Mouse (Mus musculus) limb, embryonic 14.5 days (tissue): Measurements from ENCODE around the gene E2f8. TPM values are rescaled to one million over a fixed set of nuclear protein-coding genes. Genes with fewer than 3 reads are reported as not detected.

Source experiments
- ATAC-seq: fragments of 200-750 bp; cut with Nextera tagmentation; 2 replicates; pipeline ENCODE4 v1.8.0; 2017; ENCODE audit warnings: low read depth, moderate number of reproducible peaks, moderate TSS enrichment; ENCODE audit not compliant: low FRiP score
- DNase-seq: peaks from one replicate; pipeline ENCODE4 v3.0.0-alpha.2; 2015; ENCODE audit warnings: low spot score
- H3K27ac ChIP-seq: fragments of 300-500 bp; sonication (generic); replicated peaks from 2 replicates; pipeline ENCODE4 v1.5.1; 2014; ENCODE audit warnings: low read depth, mild to moderate bottlenecking, low read length, moderate library complexity, mixed read lengths
- H3K27me3 ChIP-seq: fragments of 300-500 bp; sonication (generic); 2 replicates; pipeline ENCODE4 v1.6.1; 2014; ENCODE audit warnings: low read length, mixed read lengths; ENCODE audit not compliant: control insufficient read depth, insufficient read depth
- H3K36me3 ChIP-seq: fragments of 300-500 bp; sonication (generic); 2 replicates; pipeline ENCODE4 v1.6.1; 2014; ENCODE audit warnings: mild to moderate bottlenecking, low read length, moderate library complexity, mixed read lengths; ENCODE audit not compliant: control insufficient read depth, insufficient read depth
- H3K4me1 ChIP-seq: fragments of 300-500 bp; sonication (generic); 2 replicates; pipeline ENCODE4 v1.6.1; 2014; ENCODE audit warnings: antibody characterized with exemption, low read length, mixed read lengths; ENCODE audit not compliant: control insufficient read depth, insufficient read depth
- H3K4me2 ChIP-seq: fragments of 300-500 bp; sonication (generic); replicated peaks from 2 replicates; pipeline ENCODE4 v1.6.1; 2014; ENCODE audit warnings: low read depth, mild to moderate bottlenecking, low read length, moderate library complexity; ENCODE audit not compliant: severe bottlenecking
- H3K4me3 ChIP-seq: fragments of 300-500 bp; sonication (generic); replicated peaks from 2 replicates; pipeline ENCODE4 v1.5.1; 2014; ENCODE audit warnings: low read length
- H3K9ac ChIP-seq: fragments of 300-500 bp; sonication (generic); 2 replicates; pipeline ENCODE4 v1.6.1; 2014; ENCODE audit warnings: mild to moderate bottlenecking, low read depth, low read length, moderate library complexity; ENCODE audit not compliant: severe bottlenecking
- H3K9me3 ChIP-seq: fragments of 300-500 bp; sonication (generic); 2 replicates; pipeline ENCODE4 v1.6.1; 2016; ENCODE audit warnings: low read length; ENCODE audit not compliant: control insufficient read depth
- POLR2A ChIP-seq: fragments of 200-500 bp; IDR thresholded peaks from 2 replicates; pipeline ENCODE4 v1.8.0; 2012; ENCODE audit warnings: inconsistent platforms, mild to moderate bottlenecking, moderate library complexity, borderline replicate concordance; ENCODE audit not compliant: insufficient read depth, insufficient read length; ENCODE audit errors: extremely low read depth
- whole genome bisulfite sequencing: fragments of 180-500 bp; shearing (Covaris S2); extraction: QIAGEN DNeasy Blood & Tissue Kit; methylation state at CpG from one replicate; pipeline ENCODE4 v1.1.7; 2014; 5-methylcytosine and 5-hydroxymethylcytosine counted together
- polyA plus RNA-seq, 2 experiments: library from polyadenylated mRNA; depleted of rRNA in 1 of 2; stranded (reverse) in 1 of 2; unstranded in 1 of 2; fragments of >200 nt; fragmentation: Nextera tagmentation in 1 of 2; extraction: Ambion mirVana in 1 of 2; gene quantifications; 2 replicates each; pipeline versions ENCODE4 v1.2.1 to v1.2.3; 2012 to 2014

Gene E2f8
- polyA plus RNA-seq, 2 experiments, result 16.7 to 23.4 TPM

- TF ChIP-seq POLR2A, result no peak
- H3K36me3 ChIP-seq, result no peaks in the 10 kb centered on the region
- H3K4me2 ChIP-seq, result no peak overlapping the region
- H3K4me3 ChIP-seq, result no peak overlapping the region
- H3K9ac ChIP-seq, result no peak overlapping the region
- 0 out of 2 replicates have a peak, but pooled peaks cover 4% of the 10 kb centered on the region for H3K27me3 ChIP-seq
- no peaks in the 10 kb centered on the region for H3K9me3 ChIP-seq
- ATAC-seq (no peak), DNase-seq (no peak)
- WGBS, result 76% methylated on average over 4 of the region's 4 CpGs
- H3K4me1 ChIP-seq, result peaks cover 25% of the 10 kb centered on the region
- no peak overlapping the region for H3K27ac ChIP-seq
Observed at GRCm38 (mm10) chr7:48883525-48884265, 2.3 kb upstream of the E2f8 start.

- peaks cover 8% of the 10 kb centered on the region for H3K36me3 ChIP-seq
- H3K4me2 ChIP-seq, result peak overlapping the region; percentile 94
- 2% methylated on average over 28 of the region's 28 CpGs for WGBS
- H3K9ac ChIP-seq, result peak overlapping the region; percentile 83
- H3K4me3 ChIP-seq, result peak overlapping the region; percentile 83
- TF ChIP-seq POLR2A, result no peak
- no peak for DNase-seq
- peaks cover 20% of the 10 kb centered on the region for H3K4me1 ChIP-seq
- H3K27me3 ChIP-seq, result 0 out of 2 replicates have a peak, but pooled peaks cover 4% of the 10 kb centered on the region
- ATAC-seq, result no peak
- H3K9me3 ChIP-seq, result no peaks in the 10 kb centered on the region
- no peak overlapping the region for H3K27ac ChIP-seq
Observed at GRCm38 (mm10) chr7:48881971-48882609, 694 bp upstream of the E2f8 start.

GRCm38 (mm10) chr7:48880591-48881481 lies 560 bp downstream of the E2f8 start:
- H3K4me2 ChIP-seq, result peak overlapping the region; percentile 94
- DNase-seq (peak; percentile 99), ATAC-seq (peak; percentile 96)
- no peaks in the 10 kb centered on the region for H3K9me3 ChIP-seq
- 0 out of 2 replicates have a peak, but pooled peaks cover 4% of the 10 kb centered on the region for H3K27me3 ChIP-seq
- H3K4me3 ChIP-seq, result peak overlapping the region; percentile 83
- peak overlapping the region; percentile 75 for H3K27ac ChIP-seq
- TF ChIP-seq POLR2A, result no peak
- peaks cover 14% of the 10 kb centered on the region for H3K36me3 ChIP-seq
- WGBS, result under 1% methylated on average over 63 of the region's 77 CpGs
- H3K9ac ChIP-seq, result peak overlapping the region; percentile 83
- H3K4me1 ChIP-seq, result peaks cover 20% of the 10 kb centered on the region

GRCm38 (mm10) chr7:48879574-48879973 lies 1.8 kb downstream of the E2f8 start:
- no peak overlapping the region for H3K27ac ChIP-seq
- ATAC-seq (no peak), DNase-seq (no peak)
- no peak overlapping the region for H3K9ac ChIP-seq
- H3K9me3 ChIP-seq, result no peaks in the 10 kb centered on the region
- TF ChIP-seq POLR2A, result no peak
- H3K4me2 ChIP-seq, result peak overlapping the region; percentile 39
- H3K36me3 ChIP-seq, result peaks cover 26% of the 10 kb centered on the region
- H3K4me3 ChIP-seq, result peak overlapping the region; percentile 26
- H3K4me1 ChIP-seq, result peaks cover 20% of the 10 kb centered on the region
- 0 out of 2 replicates have a peak, but pooled peaks cover 4% of the 10 kb centered on the region for H3K27me3 ChIP-seq
- 54% methylated on average over 3 of the region's 3 CpGs for WGBS
